Mouse (Mus musculus): ENCODE data around the gene Selenoo.

Gene Selenoo

GRCm38 (mm10) chr15:89126622-89127021 is 37.7 kb downstream of the Selenoo start:
- no peak for DNase-seq (ENCODE audit: low read depth, low spot score)

- no peak for DNase-seq (ENCODE audit: low read depth, low spot score)
Observed at GRCm38 (mm10) chr15:89127364-89127940, 38.6 kb downstream of the Selenoo start.

- DNase-seq (ENCODE audit: low read depth, low spot score): peak; percentile 74
Observed at GRCm38 (mm10) chr15:89128382-89129350, 39.8 kb downstream of the Selenoo start, which contains the start of gene Hdac10. Gene Hdac10 (minus strand): TSS chr15:89128700.

GRCm38 (mm10) chr15:89130245-89130644 is 41.4 kb downstream of the Selenoo start:
- DNase-seq (ENCODE audit: low read depth, low spot score): no peak

- DNase-seq (ENCODE audit: low read depth, low spot score): no peak
Observed at GRCm38 (mm10) chr15:89131316-89131715, 42.4 kb downstream of the Selenoo start.

- DNase-seq (ENCODE audit: low read depth, low spot score): no peak
Observed at GRCm38 (mm10) chr15:89136461-89137155, 47.7 kb downstream of the Selenoo start.

- no peak for DNase-seq (ENCODE audit: low read depth, low spot score)
Observed at GRCm38 (mm10) chr15:89137378-89138045, 48.6 kb downstream of the Selenoo start.

GRCm38 (mm10) chr15:89138046-89138405 is 49.1 kb downstream of the Selenoo start:
- DNase-seq (ENCODE audit: low read depth, low spot score): no peak

- no peak for DNase-seq (ENCODE audit: low read depth, low spot score)
Observed at GRCm38 (mm10) chr15:89138531-89138930, 49.6 kb downstream of the Selenoo start.

GRCm38 (mm10) chr15:89140048-89140658 is 51.3 kb downstream of the Selenoo start:
- DNase-seq (ENCODE audit: low read depth, low spot score): no peak

- no peak for DNase-seq (ENCODE audit: low read depth, low spot score)
Observed at GRCm38 (mm10) chr15:89140659-89141252, 51.9 kb downstream of the Selenoo start, which contains the start of gene Mapk12. Gene Mapk12 (minus strand): TSS chr15:89140703.

GRCm38 (mm10) chr15:89141443-89141842 is 52.6 kb downstream of the Selenoo start:
- no peak for DNase-seq (ENCODE audit: low read depth, low spot score)

- DNase-seq (ENCODE audit: low read depth, low spot score): no peak
Observed at GRCm38 (mm10) chr15:89141905-89142304, 53.0 kb downstream of the Selenoo start.

GRCm38 (mm10) chr15:89143134-89143533 is 54.2 kb downstream of the Selenoo start:
- DNase-seq (ENCODE audit: low read depth, low spot score): no peak

- DNase-seq (ENCODE audit: low read depth, low spot score): no peak
Observed at GRCm38 (mm10) chr15:89144965-89145364, 56.1 kb downstream of the Selenoo start.

GRCm38 (mm10) chr15:89145813-89146350 is 57.0 kb downstream of the Selenoo start:
- DNase-seq (ENCODE audit: low read depth, low spot score): no peak

GRCm38 (mm10) chr15:89146537-89146936 is 57.7 kb downstream of the Selenoo start:
- DNase-seq (ENCODE audit: low read depth, low spot score): no peak

- DNase-seq (ENCODE audit: low read depth, low spot score): no peak
Observed at GRCm38 (mm10) chr15:89147024-89147423, 58.1 kb downstream of the Selenoo start.

GRCm38 (mm10) chr15:89147456-89147855 is 58.6 kb downstream of the Selenoo start:
- no peak for DNase-seq (ENCODE audit: low read depth, low spot score)

GRCm38 (mm10) chr15:89147895-89148294 is 59.0 kb downstream of the Selenoo start:
- DNase-seq (ENCODE audit: low read depth, low spot score): no peak

Measured in retina, adult 2 months (tissue).